Comparison of ENCODE assay signal across 28 mouse cellular contexts in genomic region chr14:60863396-60863795, GRCm38 (mm10).
A peak's percentile ranks its signal among the peaks of the same experiment; 100 is the strongest.
DNase-seq lines count a peak whose midpoint lies in the region; ATAC-seq lines count a peak whose summit lies in the region.
"Had no signal": no experiment of that assay in that cellular context is flagged by ENCODE, and none has a peak within 500 bp of the region (broad histone marks: within the 10 kb centered on the region; RNA-seq: fewer than 3 reads in every experiment).

No protein-coding gene starts in this region.

- peaks cover 23% of the 10 kb centered on the region for H3K4me1 ChIP-seq in kidney, embryonic 15.5 days
- H3K4me1 ChIP-seq in lung, embryonic 16.5 days (replicated peaks; ENCODE audit: control insufficient read depth, insufficient read depth, low read length), result peaks cover 8% of the 10 kb centered on the region; the same call in 1 of the 2 replicates
- no peaks in the 10 kb centered on the region for H3K4me1 ChIP-seq in stomach, embryonic 15.5 days
- H3K4me1 ChIP-seq: hindbrain, embryonic 15.5 days; liver, embryonic 12.5 days; megakaryocyte, embryonic 14.5 days had no signal

- peak overlapping the region; percentile 55 for H3K27ac ChIP-seq in kidney, embryonic 15.5 days
- no peak overlapping the region for H3K27ac ChIP-seq in lung, embryonic 16.5 days (ENCODE audit: low read length)
- peak overlapping the region; percentile 35; the same call in 1 of the 2 replicates for H3K27ac ChIP-seq in stomach, embryonic 15.5 days
- H3K27ac ChIP-seq: embryonic facial prominence, embryonic 13.5 days; forebrain, embryonic 12.5 days; hindbrain, embryonic 10.5 days; hindbrain, embryonic 15.5 days; liver, embryonic 12.5 days had no signal

- H3K27me3 ChIP-seq in kidney, embryonic 15.5 days, result no peaks in the 10 kb centered on the region
- H3K27me3 ChIP-seq in lung, embryonic 16.5 days (ENCODE audit: control insufficient read depth, insufficient read depth, low read depth, low read length), result no peaks in the 10 kb centered on the region
- H3K27me3 ChIP-seq in stomach, embryonic 15.5 days (replicated peaks), result no peaks in the 10 kb centered on the region
- H3K27me3 ChIP-seq: embryonic facial prominence, embryonic 13.5 days; forebrain, embryonic 12.5 days; hindbrain, embryonic 15.5 days; limb, embryonic 13.5 days; liver, embryonic 12.5 days; megakaryocyte, embryonic 14.5 days had no signal

- no peak for DNase-seq in kidney, postnatal 4 days
- no peak for DNase-seq in lung, postnatal 36 days
- DNase-seq in embryo, embryonic 11.5 days (ENCODE audit: low read depth, low spot score), result peak; percentile 46
- no peak for DNase-seq in layer of hippocampus, postnatal 25 days (ENCODE audit: extremely low spot score in 1 of 2, low spot score in 1 of 2)
- DNase-seq: adrenal gland, postnatal 25 days; cerebellum, adult 11-12 months; cerebellum, adult 9-11 months; forebrain, postnatal 0 days; gastrocnemius, postnatal 10 days; heart, postnatal 14 days; kidney, adult 18-20 months; kidney, postnatal 36 days; liver, postnatal 0 days; midbrain, embryonic 14.5 days; thymus, adult 18-20 months; thymus, postnatal 25 days had no signal

- H3K4me2 ChIP-seq in kidney, embryonic 15.5 days, result no peak overlapping the region
- H3K4me2 ChIP-seq in lung, embryonic 16.5 days (ENCODE audit: low read depth, low read length), result no peak overlapping the region
- H3K4me2 ChIP-seq in stomach, embryonic 15.5 days, result no peak overlapping the region
- H3K4me2 ChIP-seq: embryonic facial prominence, embryonic 13.5 days; forebrain, embryonic 12.5 days; hindbrain, embryonic 15.5 days; limb, embryonic 13.5 days; liver, embryonic 12.5 days had no signal

- H3K36me3 ChIP-seq in kidney, embryonic 15.5 days, result no peaks in the 10 kb centered on the region
- H3K36me3 ChIP-seq in lung, embryonic 16.5 days (ENCODE audit: control insufficient read depth, insufficient read depth, low read length), result no peaks in the 10 kb centered on the region
- no peaks in the 10 kb centered on the region for H3K36me3 ChIP-seq in stomach, embryonic 15.5 days
- H3K36me3 ChIP-seq: forebrain, embryonic 12.5 days; hindbrain, embryonic 15.5 days; limb, embryonic 13.5 days had no signal

- 14% methylated on average over 3 of the region's 3 CpGs for WGBS in kidney, embryonic 15.5 days
- WGBS in lung, embryonic 16.5 days, result 45% methylated on average over 3 of the region's 3 CpGs
- WGBS in stomach, embryonic 15.5 days, result 58% methylated on average over 3 of the region's 3 CpGs

- H3K4me3 ChIP-seq in kidney, embryonic 15.5 days (replicated peaks), result no peak overlapping the region
- H3K4me3 ChIP-seq in lung, embryonic 16.5 days (ENCODE audit: low read length), result no peak overlapping the region
- H3K4me3 ChIP-seq in stomach, embryonic 15.5 days (replicated peaks), result no peak overlapping the region
- H3K4me3 ChIP-seq: embryonic facial prominence, embryonic 13.5 days; forebrain, embryonic 12.5 days; hindbrain, embryonic 10.5 days; hindbrain, embryonic 15.5 days; limb, embryonic 13.5 days; liver, embryonic 12.5 days; megakaryocyte, embryonic 14.5 days had no signal

- 0 out of 2 replicates have a peak, but pooled peaks have one; percentile 36 for ATAC-seq in kidney, embryonic 15.5 days (replicated peaks; ENCODE audit: low FRiP score)
- 0 out of 2 replicates have a peak, but pooled peaks have one; percentile 26 for ATAC-seq in lung, embryonic 16.5 days (ENCODE audit: low read depth)
- ATAC-seq in stomach, embryonic 15.5 days (ENCODE audit: insufficient read depth, low FRiP score, low read depth), result no peak
- ATAC-seq: CD4-positive, CD25-positive, alpha-beta regulatory T cell, adult 4 months; forebrain, postnatal 0 days; inflammation-experienced regulatory T-cells, adult 6 months; liver, embryonic 12.5 days; liver, postnatal 0 days had no signal

- H3K9me3 ChIP-seq in kidney, embryonic 15.5 days (replicated peaks), result no peaks in the 10 kb centered on the region
- no peaks in the 10 kb centered on the region for H3K9me3 ChIP-seq in lung, embryonic 16.5 days (ENCODE audit: control insufficient read depth, low read length)
- no peaks in the 10 kb centered on the region for H3K9me3 ChIP-seq in stomach, embryonic 15.5 days
- H3K9me3 ChIP-seq: embryonic facial prominence, embryonic 13.5 days; forebrain, embryonic 12.5 days; hindbrain, embryonic 10.5 days; hindbrain, embryonic 15.5 days; limb, embryonic 13.5 days; liver, embryonic 12.5 days; megakaryocyte, embryonic 14.5 days had no signal

- H3K9ac ChIP-seq in kidney, embryonic 15.5 days, result no peak overlapping the region
- H3K9ac ChIP-seq in lung, embryonic 16.5 days (ENCODE audit: low read length), result no peak overlapping the region; the same call in 1 of the 2 replicates
- no peak overlapping the region for H3K9ac ChIP-seq in stomach, embryonic 15.5 days
- H3K9ac ChIP-seq: embryonic facial prominence, embryonic 13.5 days; forebrain, embryonic 12.5 days; forebrain, postnatal 0 days; hindbrain, embryonic 15.5 days; limb, embryonic 13.5 days; liver, embryonic 12.5 days; liver, postnatal 0 days had no signal
